Mouse (Mus musculus): Measurements from ENCODE around the gene Nkapd1.

Nkapd1 gene

DNA sequence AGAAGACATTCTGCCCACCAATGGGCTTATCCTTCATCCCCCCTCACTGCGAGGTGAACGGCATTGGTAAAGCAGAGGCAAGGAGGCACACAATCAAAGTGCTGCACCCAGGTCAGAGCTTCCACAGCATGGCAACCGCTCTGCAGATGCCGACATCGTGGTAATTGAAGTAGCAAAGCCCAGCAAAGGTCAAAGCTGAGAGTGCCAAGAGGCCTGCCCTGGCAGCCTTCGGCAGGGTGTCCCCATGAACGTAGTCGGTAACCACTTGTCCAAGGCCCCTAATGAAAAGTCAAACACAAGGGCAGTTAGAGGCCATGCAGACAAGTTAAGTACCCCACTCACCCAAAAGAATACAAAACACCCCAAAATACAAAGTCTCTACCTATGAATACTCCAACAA lies 20.3 kb downstream of the Nkapd1 start:
- no peak for DNase-seq

DNA sequence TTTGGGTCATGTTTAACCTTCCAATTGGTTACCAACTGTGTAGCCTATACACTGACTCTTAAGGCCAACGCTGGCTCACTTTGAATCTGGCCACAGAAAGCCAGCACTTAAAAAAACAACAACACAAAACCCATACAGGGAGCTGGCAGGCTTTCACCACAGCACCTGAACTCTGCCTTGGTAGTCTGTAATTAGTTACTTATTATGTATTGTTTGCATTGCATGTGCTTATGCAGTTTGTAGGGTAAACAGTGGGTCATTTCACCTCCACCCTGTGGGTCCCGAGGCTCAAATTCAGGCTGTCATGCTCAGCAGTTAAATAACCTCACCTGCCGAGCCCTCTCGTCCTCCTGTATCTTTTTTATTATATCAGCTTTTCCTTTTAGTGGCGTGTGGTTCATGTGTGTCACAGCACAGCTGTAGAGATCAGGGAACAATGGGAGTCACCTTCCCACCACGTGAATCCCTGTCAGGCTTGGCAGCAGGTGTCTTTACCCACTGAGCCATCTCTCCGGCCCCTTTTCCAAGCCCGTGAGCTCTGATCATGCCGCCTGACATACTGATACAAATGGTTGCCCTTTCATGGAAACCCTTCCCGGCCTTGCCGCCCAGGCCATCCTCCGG lies 22.4 kb downstream of the Nkapd1 start:
- peak; percentile 23 for DNase-seq

DNA sequence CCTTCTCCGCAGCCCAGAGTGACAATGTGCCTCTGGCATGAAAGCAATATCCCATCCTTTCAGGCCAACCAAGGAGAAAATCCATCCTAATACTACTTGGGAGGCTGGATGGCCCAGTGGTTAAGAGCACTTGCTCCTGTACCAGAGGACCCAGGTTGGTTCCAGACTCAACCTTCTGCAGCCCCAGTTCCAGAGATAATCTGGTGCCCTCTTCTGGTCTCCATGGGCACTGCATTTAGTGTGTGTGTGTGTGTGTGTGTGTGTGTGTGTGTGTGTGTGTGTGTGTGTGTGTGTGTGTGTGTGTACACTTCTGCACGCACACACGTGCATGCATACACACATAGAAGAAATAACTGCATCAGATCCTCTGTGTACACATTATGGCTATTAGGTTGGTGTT lies 23.7 kb downstream of the Nkapd1 start:
- peak; percentile 43 for DNase-seq

DNA sequence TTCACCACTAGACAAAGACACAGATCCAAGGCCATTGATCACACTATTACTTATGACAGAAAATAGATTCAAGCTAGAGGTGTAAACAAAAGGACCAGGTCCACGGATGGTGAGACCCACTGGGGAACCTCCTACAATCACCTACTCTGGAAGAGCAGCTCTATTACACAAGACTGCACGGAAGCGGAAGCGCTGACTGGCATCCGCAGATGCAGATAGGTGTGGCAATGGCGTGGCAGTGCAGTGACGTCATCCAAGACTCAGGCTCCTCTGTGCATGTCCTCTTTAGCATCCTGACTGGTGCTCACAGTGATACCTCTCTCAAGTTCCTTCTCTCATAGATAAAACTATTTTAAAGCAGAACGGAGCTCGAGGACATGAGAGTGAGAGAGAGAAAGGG lies 24.3 kb downstream of the Nkapd1 start:
- no peak for DNase-seq

DNA sequence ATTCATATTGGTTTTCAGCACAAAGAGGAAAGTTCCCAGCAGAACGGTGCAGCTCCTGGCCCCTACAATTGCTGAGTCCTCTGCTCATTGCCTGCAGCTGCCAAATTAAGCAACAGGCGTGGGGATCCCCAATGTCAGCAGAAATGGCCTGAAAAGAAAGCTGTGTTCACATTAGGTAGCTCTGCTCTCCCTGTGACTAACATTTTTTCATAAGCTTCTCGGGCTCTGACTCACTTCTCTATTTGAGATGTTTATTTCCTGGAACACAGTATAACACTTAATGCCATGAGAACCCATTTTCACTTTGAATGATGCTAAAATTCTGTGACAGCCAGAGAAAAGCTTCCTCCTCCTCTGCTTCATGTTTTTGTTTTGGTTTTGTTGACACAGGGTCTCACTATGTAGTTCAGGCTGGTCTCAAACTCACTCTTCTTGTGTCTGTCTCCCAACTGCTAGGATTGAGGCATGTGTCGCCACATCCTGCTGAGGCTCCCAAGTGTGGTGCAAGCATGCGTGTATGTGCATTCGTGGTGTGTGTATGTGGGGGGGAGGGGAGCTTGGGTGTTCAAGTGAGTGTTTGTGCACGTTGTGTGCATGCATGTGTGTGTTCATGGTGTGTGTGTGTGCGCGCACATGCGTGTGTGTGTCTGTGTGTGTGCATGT lies 26.3 kb downstream of the Nkapd1 start:
- DNase-seq: no peak

DNA sequence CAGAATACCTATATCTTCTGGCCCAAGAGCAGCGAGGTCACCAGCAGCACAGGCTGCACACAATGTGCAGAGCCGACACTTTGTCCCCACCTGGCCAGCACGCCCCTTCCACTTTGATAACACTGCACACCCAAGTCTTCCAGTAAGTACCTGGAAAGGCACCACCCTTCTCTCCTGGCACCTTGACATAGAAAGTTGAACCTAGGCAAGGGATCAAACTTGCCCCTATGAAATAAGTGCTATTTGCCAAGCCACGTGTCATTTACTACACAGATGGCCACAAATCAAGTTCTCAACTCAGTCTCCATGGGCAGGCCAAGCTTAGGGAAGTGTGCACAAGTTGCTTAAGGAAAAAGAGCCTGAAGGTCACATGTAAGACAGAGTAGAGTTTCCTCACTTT lies 30.3 kb downstream of the Nkapd1 start:
- no peak for DNase-seq

DNA sequence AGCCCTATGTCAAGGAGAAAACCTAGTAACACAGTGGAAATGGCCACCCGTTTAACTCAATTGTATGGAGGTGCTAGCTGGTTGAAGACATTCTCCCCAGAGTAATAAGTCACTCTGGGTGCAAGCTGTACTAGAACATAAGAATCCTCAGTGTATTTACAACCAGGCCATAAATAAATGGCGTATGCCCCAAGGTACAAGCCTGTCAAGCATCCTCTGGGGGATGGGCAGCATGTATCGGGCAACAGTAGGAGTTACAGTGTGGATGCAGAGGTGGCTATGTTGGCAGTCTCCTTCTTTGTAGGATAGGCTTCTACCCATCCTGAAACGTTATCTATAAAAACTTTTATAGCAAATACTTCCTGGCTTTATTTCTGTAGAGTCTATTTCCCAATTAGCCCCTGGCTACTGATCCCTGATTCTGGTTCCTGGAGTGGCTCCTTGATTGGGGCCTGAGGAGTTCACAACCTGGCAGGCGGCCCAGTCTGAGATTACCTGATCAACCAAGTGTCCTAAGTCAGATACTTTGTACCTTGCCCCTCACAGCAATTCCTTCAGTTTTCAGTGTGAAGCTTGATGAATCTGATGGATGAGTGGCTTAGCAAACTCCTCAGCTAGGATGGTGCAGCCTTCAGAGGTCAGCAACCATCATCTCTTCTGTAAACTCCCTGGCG lies 32.0 kb downstream of the Nkapd1 start:
- peak; percentile 77 for DNase-seq

DNA sequence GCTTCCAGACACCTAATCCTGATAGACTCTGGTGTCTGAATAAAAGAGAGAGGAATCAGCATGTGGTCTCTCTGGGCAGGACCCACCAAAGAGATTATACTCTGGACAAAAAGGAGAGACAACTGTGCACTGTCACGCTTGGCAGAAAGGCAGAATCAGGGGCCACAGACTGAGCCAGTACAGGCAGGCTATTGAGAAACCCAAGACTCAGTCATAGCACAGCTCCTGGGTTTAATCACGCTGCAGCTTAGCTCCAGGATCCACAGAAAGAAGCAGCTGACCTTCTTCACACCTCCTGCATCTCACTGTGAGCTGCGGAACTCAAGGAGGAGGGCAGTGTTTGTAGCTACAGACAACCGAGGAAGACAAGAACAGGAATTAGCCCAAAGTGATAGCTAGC lies 36.9 kb downstream of the Nkapd1 start:
- no peak for DNase-seq

DNA sequence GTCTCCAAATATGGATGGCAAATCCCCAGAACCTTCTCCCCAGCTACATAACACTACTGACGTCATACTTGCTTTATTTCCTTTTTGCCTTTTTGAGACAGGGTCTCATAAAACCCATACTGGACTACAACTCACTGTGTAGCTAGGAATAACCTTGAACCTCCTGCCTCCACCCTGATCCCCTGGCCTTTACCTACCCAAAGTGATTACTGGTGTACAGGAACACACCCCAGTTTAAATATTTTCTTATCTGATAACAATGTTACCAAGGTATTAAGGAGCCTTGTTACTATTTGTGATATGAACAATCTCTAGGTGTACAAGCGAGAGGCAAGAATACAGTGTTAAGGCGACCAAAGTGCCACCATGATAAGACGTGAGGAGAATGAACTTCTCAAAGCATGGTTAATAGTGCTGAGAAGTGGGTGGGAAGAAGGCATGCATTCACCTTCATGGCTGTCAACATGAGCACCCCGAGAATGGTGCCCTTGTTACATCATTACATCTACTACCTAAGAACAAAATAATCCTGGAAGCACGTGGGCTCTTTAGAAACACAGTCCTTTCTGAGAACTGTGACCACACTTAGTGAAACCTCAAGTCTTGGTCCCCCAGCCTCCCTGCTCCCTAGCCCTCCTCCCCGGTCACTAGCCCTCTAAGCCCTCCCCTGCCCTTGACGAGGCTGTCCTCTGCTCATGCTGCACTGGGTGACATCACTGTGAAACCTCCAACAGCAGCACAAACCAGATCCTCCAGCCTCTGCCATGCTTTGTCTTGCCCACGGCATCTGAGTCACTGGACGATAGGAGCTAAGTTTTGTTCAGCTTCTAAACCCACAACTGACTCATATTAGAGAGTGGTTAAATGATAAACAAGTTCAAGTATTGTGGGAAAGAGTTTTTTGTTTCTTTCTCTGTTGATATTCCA lies 47.4 kb downstream of the Nkapd1 start:
- DNase-seq: no peak

DNA sequence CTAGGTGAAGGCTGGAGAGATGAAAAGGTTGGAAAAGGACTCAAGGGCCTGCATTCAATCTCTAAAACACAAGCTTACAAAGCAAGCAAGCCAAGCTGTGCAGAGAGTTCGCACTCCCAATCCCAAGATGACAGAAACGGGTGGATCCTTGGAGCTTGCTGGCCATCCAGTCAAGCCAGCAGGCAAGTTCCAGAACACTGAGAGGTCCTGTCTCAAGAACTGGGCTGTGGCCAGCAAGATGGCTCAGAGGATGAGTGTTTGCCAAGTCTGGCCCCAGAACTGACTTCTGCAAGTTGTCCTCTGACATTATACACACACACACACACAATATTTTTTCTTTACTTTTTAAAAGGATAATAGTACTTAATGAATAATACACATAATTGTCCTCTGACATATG lies 49.4 kb downstream of the Nkapd1 start:
- no peak for DNase-seq

DNA sequence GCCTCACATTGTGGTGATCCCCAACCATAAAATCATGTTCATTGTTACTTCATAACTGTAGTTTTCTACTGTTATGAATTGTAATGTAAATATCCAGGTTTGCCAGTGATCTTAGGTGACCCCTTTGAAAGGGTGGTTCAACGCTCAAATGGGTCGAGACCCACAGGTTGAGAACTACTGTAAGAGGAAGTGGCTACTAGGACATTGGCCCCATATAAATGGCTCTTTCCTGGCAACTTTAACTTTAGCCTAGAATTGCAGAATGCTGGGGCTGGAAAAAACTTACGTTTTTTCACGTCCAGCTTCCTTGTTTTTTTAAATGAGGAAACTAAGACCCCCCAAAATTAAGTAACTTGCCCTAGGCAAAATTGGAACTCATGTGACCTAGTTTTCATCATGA lies 49.9 kb downstream of the Nkapd1 start:
- no peak for DNase-seq

DNA sequence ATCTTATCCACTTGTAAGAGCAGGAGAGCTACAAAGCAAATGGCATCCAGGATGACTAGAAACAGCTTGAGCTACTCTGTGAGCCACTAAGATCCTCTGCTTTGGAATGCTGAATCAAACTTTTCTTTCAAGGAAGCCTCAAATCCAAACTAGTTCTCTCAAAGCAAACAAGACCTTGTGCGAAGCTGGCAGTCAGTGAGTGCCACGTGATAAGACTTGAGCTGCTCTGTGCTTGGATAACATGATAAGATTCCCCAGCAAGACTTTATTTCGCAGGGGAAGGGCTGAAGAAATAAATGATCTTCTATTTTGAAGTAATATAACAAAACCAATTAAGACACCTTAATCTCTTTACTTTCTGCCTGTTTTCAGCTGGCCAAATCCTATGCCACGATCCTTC lies 51.3 kb downstream of the Nkapd1 start:
- DNase-seq: no peak

DNA sequence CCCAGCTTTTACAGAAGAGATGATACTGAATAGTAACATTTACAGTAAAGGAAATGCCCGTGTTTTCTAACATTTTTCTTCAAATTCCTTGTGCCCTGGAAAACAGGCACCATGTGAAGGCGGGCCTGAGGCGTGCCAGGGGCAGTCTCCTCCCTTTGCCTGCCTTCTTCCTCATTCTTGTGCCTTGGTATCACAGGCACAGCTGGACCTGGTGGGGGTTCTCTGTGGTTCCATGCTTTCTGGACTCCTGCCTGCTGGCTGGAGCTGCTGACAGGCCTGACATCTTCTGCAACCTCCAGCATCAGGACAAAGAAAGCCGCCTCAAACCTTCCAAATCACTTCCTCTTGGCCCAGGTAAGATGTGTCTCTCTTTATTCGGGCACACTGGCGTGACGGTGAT lies 52.1 kb downstream of the Nkapd1 start:
- no peak for DNase-seq

DNA sequence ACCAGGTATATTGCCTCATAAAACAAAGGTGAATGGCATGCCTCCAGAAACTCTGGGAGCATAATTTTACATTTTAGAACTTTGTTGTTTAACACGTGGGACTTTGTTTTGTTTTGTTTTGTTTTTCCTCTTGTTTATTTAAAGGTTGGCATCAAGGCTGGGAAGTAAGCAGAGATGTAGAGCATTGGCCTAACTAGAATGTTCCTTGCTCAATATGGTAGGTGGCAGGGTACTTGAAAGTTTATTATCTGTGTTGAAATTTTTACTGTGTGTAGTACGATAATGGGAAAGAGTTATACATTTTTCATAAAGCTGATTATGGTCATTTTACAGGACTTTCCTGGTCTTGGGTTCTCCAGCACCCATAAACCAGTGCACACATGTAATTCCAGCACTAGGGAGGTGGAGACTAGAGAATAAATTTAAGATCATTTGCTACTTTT lies 55.3 kb downstream of the Nkapd1 start:
- DNase-seq: no peak

DNA sequence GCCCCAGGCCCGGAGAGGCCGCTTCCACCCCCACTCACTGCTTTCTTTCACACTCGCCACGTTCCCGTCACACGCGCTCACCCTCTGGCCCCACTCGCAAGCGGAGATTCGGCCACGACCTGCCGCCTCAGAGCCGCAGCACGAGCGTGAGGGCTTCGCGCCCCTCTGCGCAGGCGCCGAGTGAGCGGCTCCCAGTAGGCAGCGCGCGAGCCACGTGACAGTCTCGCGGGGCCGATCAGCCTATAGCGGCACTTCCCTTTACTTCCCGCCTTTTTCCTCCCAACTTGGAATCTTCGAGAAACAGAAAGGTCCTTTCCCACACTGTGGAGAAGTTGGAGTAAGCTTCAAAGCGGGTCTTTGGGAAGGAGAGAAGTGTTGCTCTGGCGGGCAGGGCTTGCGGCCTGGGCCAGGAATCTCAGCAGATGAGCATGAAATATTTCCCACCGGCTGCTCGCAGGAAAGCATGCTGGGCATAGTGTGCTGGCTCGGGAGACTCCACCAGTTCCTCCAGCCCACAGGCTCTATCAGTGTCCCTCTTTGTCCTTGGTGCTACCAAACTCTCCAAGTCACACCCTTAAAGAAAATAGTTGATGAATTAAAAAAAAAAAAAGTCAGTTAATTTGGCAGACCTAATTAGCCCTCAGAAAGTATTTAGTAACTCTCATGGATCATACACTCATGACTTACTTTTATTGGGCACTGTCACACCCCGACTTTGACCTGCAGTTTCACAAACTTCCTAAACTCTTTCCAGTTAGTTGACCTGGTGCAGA lies 55.9 kb downstream of the Nkapd1 start, which contains the start of gene Tex12:
Gene Tex12, minus strand, starts transcription at position 181 of the 773 bp plus-strand sequence.
- no peak for DNase-seq
